In the genomic region with DNA sequence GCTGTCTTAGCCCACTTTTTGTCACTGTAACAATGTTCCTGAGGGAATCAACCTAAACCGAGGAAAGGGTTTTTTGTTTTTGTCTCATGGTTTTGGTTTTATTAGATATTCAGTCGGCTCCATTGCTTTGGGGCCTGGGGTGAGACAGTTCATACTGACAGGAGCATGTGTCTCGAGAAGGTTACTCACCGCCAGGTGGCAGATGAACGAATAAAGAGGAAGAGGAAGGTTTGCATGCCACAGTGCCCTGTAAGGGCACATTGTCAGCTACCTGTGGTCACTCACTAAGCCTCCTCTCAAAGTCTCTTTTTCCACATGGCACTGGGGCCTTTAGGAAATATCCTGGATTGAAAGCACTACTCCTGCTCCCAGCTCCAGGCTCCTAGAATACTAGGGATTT, we compare ENCODE assay signal across 19 mouse cellular contexts. TPM values are rescaled to one million over a fixed set of nuclear protein-coding genes. Genes with fewer than 3 reads are reported as not detected.
"Had no signal": no experiment of that assay in that cellular context is flagged by ENCODE, and none has a peak within 500 bp of the region (broad histone marks: within the 10 kb centered on the region; RNA-seq: fewer than 3 reads in every experiment).

No protein-coding gene starts in this region.

- H3K4me1 ChIP-seq: liver, embryonic 15.5 days; lung, embryonic 15.5 days; megakaryocyte, embryonic 14.5 days; midbrain, embryonic 13.5 days; midbrain, embryonic 15.5 days; neural tube, embryonic 12.5 days had no signal

- H3K9ac ChIP-seq: liver, embryonic 15.5 days; liver, postnatal 0 days; lung, embryonic 15.5 days; midbrain, embryonic 13.5 days; midbrain, embryonic 15.5 days; neural tube, embryonic 12.5 days had no signal

- H3K9me3 ChIP-seq: liver, embryonic 15.5 days; lung, embryonic 15.5 days; megakaryocyte, embryonic 14.5 days; midbrain, embryonic 13.5 days; midbrain, embryonic 15.5 days; neural tube, embryonic 12.5 days had no signal

- DNase-seq: liver, postnatal 0 days; lung, adult 2 months; lung, postnatal 14 days; lung, postnatal 36 days; thymus, adult 2 months; thymus, postnatal 25 days; thymus, postnatal 4 days had no signal

- H3K27me3 ChIP-seq: liver, embryonic 15.5 days; lung, embryonic 15.5 days; midbrain, embryonic 13.5 days; midbrain, embryonic 15.5 days; neural tube, embryonic 12.5 days had no signal

- H3K4me3 ChIP-seq: liver, embryonic 15.5 days; lung, embryonic 15.5 days; megakaryocyte, embryonic 14.5 days; midbrain, embryonic 13.5 days; midbrain, embryonic 15.5 days; neural tube, embryonic 12.5 days had no signal

- H3K27ac ChIP-seq: liver, embryonic 15.5 days; lung, embryonic 15.5 days; macrophage; midbrain, embryonic 13.5 days; midbrain, embryonic 15.5 days; neural tube, embryonic 12.5 days had no signal

- H3K4me2 ChIP-seq: liver, embryonic 15.5 days; lung, embryonic 15.5 days; midbrain, embryonic 11.5 days; midbrain, embryonic 13.5 days; midbrain, embryonic 15.5 days; neural tube, embryonic 12.5 days had no signal

- H3K36me3 ChIP-seq: liver, embryonic 15.5 days; lung, embryonic 15.5 days; neural tube, embryonic 12.5 days had no signal

- ATAC-seq: liver, postnatal 0 days; lung, postnatal 0 days; midbrain, embryonic 13.5 days; midbrain, embryonic 15.5 days had no signal

RNA-seq across cellular contexts. Expression of gene Ngb, which starts 31.8 kb away (rescaled TPM):
- total RNA-seq: monocyte, adult 5-6 weeks; neutrophil, adult 5-6 weeks had no signal
- polyA plus RNA-seq: liver, embryonic 15.5 days; liver, postnatal 0 days had no signal

RNA-seq across cellular contexts. Expression of gene Tmem63c, which starts 49.4 kb away (rescaled TPM):
- total RNA-seq: megakaryocyte progenitor cell, adult 5-6 weeks; monocyte, adult 5-6 weeks; neutrophil, adult 5-6 weeks had no signal
- polyA plus RNA-seq: liver, embryonic 15.5 days; liver, postnatal 0 days; macrophage had no signal
